Mouse (Mus musculus) midbrain, embryonic 10.5 days (tissue): ENCODE results near the gene Creb5. TPM values are rescaled to one million over a fixed set of nuclear protein-coding genes. Genes with fewer than 3 reads are reported as not detected.

Experiments
- DNase-seq: peaks from one replicate; pipeline ENCODE4 v3.0.0-alpha.2; 2017; ENCODE audit warnings: low spot score
- H3K27ac ChIP-seq: fragments of 300-500 bp; sonication (generic); replicated peaks from 2 replicates; pipeline ENCODE4 v1.5.1; 2016; ENCODE audit warnings: mild to moderate bottlenecking
- H3K27me3 ChIP-seq: fragments of 300-500 bp; sonication (generic); 2 replicates; pipeline ENCODE4 v1.6.1; 2016; ENCODE audit warnings: low read depth, mild to moderate bottlenecking; ENCODE audit not compliant: poor library complexity, severe bottlenecking
- H3K36me3 ChIP-seq: fragments of 300-500 bp; sonication (generic); 2 replicates; pipeline ENCODE4 v1.6.1; 2016; ENCODE audit warnings: mild to moderate bottlenecking, moderate library complexity
- H3K4me1 ChIP-seq: fragments of 300-500 bp; sonication (generic); 2 replicates; pipeline ENCODE4 v1.6.1; 2016
- H3K4me3 ChIP-seq: fragments of 300-500 bp; sonication (generic); 2 replicates; pipeline ENCODE4 v1.5.1; 2016; ENCODE audit warnings: mild to moderate bottlenecking, moderate library complexity
- H3K9me3 ChIP-seq: fragments of 300-500 bp; sonication (generic); replicated peaks from 2 replicates; pipeline ENCODE4 v1.6.1; 2016; ENCODE audit warnings: mild to moderate bottlenecking
- WGBS: fragments of 180-500 bp; shearing (Covaris S2); methylation state at CpG from one replicate; pipeline ENCODE4 v1.1.7; 2016; 5-methylcytosine and 5-hydroxymethylcytosine counted together
- polyA plus RNA-seq: library from polyadenylated mRNA; unstranded; fragments of >200 nt; fragmentation: Nextera tagmentation; extraction: Ambion mirVana; gene quantifications from 2 replicates; pipeline ENCODE4 v1.2.1, GENCODE M21; 2016

Gene Creb5
- polyA plus RNA-seq, 1 experiment from 2014 or later = 4.8 TPM

DNA sequence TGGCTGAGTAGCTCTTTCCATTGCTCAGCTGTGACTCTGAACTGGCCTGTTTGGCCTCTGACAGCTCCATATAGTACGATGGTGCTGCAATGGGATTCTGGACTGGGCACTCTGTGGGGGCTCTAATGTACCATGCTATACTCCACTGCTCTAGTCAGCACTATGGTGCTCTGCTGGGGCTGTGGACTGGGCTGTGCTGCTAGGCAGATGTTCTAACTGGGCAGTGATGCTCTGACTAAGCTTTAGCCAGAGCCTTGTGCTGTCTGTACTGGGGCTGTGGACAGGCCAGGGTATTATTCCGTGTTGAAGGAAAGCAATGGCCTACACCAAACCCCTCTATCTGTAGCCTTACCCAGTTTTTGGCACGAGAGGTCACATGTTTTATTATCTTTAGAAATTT lies 316.0 kb downstream of the Creb5 start:
- 71% methylated on average over 3 of the region's 3 CpGs for WGBS
- Histone ChIP-seq H3K27me3 (no peaks in the 10 kb centered on the region), H3K9me3 (0 out of 2 replicates have a peak, but pooled peaks cover 3% of the 10 kb centered on the region), H3K4me1 (peaks cover 7% of the 10 kb centered on the region), H3K27ac (0 out of 2 replicates have a peak overlapping the region, but pooled peaks have one; percentile 33), H3K4me3 (no peak overlapping the region), H3K36me3 (no peaks in the 10 kb centered on the region)
- DNase-seq = no peak

DNA sequence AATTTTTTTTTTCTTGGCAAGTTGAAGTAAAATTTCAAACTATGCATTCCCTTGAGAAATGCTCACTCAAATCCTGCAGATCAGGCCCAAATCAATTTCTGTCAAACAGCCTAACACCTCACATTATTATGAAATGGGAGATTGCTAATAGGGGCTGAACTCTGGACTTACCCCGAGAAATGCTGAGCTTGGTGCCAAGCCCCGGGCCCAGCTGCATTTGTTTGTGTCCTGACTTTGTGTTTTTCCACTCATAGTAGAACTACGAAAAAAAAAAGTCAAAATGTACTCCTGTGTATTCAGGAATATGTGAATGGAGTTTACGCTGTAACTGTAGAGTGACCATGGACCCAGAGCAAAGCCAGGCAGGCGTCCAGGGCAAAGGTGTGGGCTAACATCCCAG lies 316.6 kb downstream of the Creb5 start:
- H3K9me3 ChIP-seq = 0 out of 2 replicates have a peak, but pooled peaks cover 3% of the 10 kb centered on the region
- H3K4me3 ChIP-seq = no peak overlapping the region
- no peaks in the 10 kb centered on the region for H3K27me3 ChIP-seq
- no peaks in the 10 kb centered on the region for H3K36me3 ChIP-seq
- DNase-seq = no peak
- no peak overlapping the region for H3K27ac ChIP-seq
- WGBS = 90% methylated on average over 5 of the region's 5 CpGs
- H3K4me1 ChIP-seq = peaks cover 7% of the 10 kb centered on the region

DNA sequence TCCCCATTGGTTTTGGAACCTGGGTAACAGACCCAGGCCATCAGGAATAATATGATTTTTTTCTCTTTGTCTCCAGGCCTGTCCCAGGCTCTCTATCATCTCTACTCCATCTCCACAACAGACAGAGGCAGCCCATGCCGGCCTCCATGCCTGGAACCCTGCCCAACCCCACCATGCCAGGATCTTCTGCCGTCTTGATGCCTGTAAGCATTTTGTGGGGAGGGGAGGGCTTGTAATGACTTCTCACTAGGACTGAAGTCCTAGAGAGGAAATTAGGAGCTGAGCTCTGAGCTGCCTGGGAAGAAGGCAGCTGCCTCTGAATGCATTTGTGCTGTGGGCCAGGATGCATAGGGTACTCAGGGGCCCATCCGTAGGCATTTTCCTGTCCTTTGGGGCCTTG lies 317.3 kb downstream of the Creb5 start:
- Histone ChIP-seq H3K4me1 (peaks cover 7% of the 10 kb centered on the region), H3K27me3 (no peaks in the 10 kb centered on the region), H3K4me3 (no peak overlapping the region), H3K9me3 (0 out of 2 replicates have a peak, but pooled peaks cover 3% of the 10 kb centered on the region), H3K36me3 (no peaks in the 10 kb centered on the region), H3K27ac (no peak overlapping the region)
- DNase-seq = no peak
- WGBS = 88% methylated on average over 3 of the region's 3 CpGs

DNA sequence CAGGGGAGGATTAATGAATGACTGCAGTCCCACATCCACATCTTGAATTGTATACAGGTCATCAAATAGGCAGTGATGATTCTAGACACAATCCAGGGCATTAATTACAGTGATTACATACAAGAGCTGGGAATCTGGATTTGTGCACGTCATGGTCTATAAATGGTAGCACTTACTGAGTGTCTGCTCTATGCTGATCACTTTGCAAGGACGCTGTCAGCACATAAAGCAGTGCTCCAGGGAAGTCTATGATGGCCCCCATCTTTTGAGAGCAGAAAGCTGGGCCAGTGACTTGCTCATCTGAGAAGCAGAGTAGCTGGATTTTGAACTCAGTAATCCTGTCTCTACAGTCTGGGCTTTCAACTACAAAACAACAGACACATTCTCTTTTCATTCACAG lies 318.1 kb downstream of the Creb5 start:
- no peak overlapping the region for H3K4me3 ChIP-seq
- no peak overlapping the region for H3K27ac ChIP-seq
- no peak for DNase-seq
- H3K36me3 ChIP-seq = no peaks in the 10 kb centered on the region
- H3K27me3 ChIP-seq = no peaks in the 10 kb centered on the region
- 0 out of 2 replicates have a peak, but pooled peaks cover 3% of the 10 kb centered on the region for H3K9me3 ChIP-seq
- WGBS = 89% methylated on average over 2 of the region's 2 CpGs
- H3K4me1 ChIP-seq = peaks cover 7% of the 10 kb centered on the region

DNA sequence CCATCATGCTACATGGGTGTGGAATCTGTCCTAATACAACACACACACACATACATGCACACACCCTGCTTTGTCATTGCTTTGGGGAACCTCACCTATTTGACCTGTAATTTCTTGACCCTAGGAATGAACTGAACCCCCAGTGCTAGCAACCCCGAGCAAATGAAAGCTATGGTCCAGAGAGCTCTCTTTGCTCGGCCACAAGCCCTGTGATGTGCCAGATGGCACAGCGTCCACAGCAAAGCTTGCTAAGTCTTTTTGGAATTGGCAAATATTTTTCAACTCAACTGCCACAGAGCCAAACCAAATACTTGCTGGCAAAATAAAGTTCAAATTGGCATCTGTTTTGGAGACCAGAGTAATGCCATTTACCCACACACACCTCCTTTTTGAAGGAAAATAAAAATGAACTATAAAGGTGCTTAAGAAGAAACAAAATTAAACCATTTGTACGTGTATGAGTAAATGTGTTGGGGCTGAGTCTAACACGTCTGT lies 324.4 kb downstream of the Creb5 start:
- Histone ChIP-seq H3K27ac (no peak overlapping the region), H3K9me3 (no peaks in the 10 kb centered on the region), H3K27me3 (peaks cover 3% of the 10 kb centered on the region; the same call in 1 of the 2 replicates), H3K4me1 (peaks cover 17% of the 10 kb centered on the region), H3K36me3 (no peaks in the 10 kb centered on the region), H3K4me3 (no peak overlapping the region)
- DNase-seq = no peak
- 88% methylated on average over 5 of the region's 5 CpGs for WGBS

DNA sequence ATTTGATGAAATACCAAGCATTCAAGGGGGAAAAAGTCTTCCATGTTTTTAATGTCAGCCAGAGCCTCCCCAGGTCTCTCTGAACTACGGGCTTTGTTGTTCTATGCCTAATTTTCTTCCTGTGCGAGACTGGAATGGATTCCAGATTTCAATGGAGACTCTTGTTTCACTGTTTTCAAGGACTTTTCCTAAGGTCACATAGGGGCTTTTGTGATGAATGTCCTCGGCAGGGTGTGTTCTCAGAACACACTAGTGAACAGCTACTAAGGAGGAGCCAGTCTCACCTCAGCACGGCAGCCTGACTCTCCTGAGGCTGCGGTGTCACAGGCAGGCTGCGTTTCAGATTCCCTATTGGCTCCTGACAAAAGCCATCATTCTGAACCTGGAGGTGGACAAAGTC lies 325.6 kb downstream of the Creb5 start:
- no peak overlapping the region for H3K27ac ChIP-seq

DNA sequence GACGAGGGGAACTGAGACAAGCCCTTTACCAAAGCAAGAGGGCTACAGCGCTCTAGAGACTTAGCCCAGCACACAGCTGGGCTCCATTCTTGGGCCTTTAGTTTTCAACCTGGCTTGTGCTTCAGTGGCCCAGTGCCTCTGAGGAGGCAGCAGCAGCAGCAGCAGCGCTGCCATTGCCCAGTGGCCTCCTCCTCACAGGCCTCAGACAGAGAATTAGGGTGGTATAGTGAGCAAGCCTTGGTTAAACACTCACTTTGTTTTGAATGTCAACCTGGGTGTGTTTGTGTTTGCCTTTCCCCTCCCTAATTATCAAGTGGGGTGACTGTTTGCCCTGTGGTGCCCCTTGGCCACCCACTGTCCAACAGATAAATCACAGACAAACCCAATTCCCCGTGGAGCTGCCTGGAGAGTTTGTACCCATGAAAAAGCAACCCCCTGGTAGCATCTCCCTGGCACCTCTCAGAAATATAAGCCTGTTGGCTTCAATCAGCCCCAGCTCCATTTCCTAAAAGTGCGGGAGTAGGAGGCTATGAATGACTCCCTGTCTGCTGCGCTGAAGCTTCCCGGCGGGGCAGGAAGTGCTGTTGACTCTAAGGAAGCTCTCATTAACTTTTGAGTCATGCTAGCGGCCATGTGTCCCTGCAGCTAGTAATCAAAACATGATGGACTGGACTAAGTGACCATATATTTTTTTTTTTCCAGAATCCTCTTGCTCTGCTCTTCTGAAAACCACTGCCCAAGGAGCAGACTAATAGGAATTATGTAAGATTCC lies 328.6 kb downstream of the Creb5 start:
- Histone ChIP-seq H3K4me3 (no peak overlapping the region), H3K27ac (no peak overlapping the region), H3K4me1 (peaks cover 25% of the 10 kb centered on the region), H3K36me3 (no peaks in the 10 kb centered on the region), H3K9me3 (no peaks in the 10 kb centered on the region), H3K27me3 (peaks cover 20% of the 10 kb centered on the region)
- DNase-seq = no peak
- 64% methylated on average over 9 of the region's 9 CpGs for WGBS

More for the DNA sequence above, 325.6 kb downstream of the Creb5 start:
- Histone ChIP-seq H3K4me3 (no peak overlapping the region), H3K4me1 (peaks cover 20% of the 10 kb centered on the region), H3K27me3 (peaks cover 9% of the 10 kb centered on the region), H3K9me3 (no peaks in the 10 kb centered on the region), H3K36me3 (no peaks in the 10 kb centered on the region)
- WGBS = 70% methylated on average over 6 of the region's 6 CpGs
- DNase-seq = no peak

DNA sequence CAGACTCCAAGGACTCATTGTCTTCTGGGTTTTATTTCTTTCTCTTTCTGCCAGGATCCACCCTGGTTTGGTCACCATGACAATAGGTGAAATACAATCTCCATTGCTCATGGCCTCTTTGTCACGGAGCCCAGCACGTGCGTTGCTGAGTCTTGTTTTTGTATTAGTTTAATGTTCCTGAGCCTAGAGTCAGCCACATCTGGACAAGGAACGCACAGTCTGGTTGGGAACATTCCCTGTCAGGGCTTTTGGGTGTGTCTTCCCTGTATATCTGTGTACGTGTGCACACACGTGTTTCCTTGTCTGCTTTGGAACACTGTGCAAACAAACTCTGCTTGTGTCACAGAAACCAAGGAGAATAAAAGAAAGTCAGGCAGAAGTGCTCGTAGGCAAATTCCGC lies 331.1 kb downstream of the Creb5 start:
- H3K27ac ChIP-seq = no peak overlapping the region
- H3K36me3 ChIP-seq = no peaks in the 10 kb centered on the region
- DNase-seq = no peak
- H3K27me3 ChIP-seq = peaks cover 41% of the 10 kb centered on the region
- WGBS = 76% methylated on average over 8 of the region's 8 CpGs
- H3K4me1 ChIP-seq = peaks cover 23% of the 10 kb centered on the region
- no peak overlapping the region for H3K4me3 ChIP-seq
- no peaks in the 10 kb centered on the region for H3K9me3 ChIP-seq

DNA sequence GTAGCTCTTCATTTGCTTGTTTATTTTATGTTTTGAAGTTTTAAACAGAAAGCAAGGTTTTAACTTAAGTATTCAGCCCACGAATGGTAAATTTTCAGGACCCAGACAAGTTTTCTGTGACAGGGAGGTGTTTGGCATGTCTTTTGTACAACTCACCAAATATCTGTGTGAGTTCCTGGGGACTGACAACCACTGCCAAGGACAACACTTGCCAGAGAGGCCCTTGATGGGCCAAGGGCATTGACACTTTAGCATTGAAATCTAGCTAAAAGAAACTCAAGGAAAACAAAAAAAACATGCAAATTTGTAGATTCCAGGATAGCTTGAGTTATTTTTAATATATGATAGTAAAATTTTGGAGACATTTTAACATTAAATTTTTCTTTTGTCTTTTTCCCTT lies 332.6 kb downstream of the Creb5 start:
- no peaks in the 10 kb centered on the region for H3K36me3 ChIP-seq
- no peak overlapping the region for H3K27ac ChIP-seq
- no peak overlapping the region for H3K4me3 ChIP-seq
- WGBS = 80% methylated on average over 1 of the region's 1 CpGs
- peaks cover 49% of the 10 kb centered on the region for H3K27me3 ChIP-seq
- H3K4me1 ChIP-seq = peaks cover 38% of the 10 kb centered on the region
- no peaks in the 10 kb centered on the region for H3K9me3 ChIP-seq
- DNase-seq = no peak

DNA sequence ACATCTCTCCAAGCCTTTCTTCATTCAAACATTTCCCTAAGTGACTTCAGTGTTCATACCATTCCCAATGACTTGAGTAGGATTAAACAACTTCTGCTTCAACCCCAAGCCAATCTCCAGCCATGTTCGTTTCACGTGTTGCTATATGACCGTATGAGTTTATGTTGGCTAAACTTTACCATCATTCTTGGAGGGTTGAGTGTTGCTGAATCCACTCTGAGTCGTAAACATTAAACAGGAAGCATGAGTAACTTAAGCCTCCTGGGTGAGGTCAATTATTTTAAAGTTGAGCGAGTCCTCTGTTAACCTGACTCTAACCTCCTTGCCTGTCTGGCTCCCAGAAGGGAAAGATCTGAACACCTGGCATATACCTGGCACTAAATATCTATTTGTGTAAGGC lies 334.2 kb downstream of the Creb5 start:
- no peak overlapping the region for H3K27ac ChIP-seq
- no peak overlapping the region for H3K4me3 ChIP-seq
- no peak for DNase-seq
- 87% methylated on average over 5 of the region's 5 CpGs for WGBS
- H3K9me3 ChIP-seq = no peaks in the 10 kb centered on the region
- peaks cover 44% of the 10 kb centered on the region for H3K4me1 ChIP-seq
- no peaks in the 10 kb centered on the region for H3K36me3 ChIP-seq
- peaks cover 55% of the 10 kb centered on the region for H3K27me3 ChIP-seq

DNA sequence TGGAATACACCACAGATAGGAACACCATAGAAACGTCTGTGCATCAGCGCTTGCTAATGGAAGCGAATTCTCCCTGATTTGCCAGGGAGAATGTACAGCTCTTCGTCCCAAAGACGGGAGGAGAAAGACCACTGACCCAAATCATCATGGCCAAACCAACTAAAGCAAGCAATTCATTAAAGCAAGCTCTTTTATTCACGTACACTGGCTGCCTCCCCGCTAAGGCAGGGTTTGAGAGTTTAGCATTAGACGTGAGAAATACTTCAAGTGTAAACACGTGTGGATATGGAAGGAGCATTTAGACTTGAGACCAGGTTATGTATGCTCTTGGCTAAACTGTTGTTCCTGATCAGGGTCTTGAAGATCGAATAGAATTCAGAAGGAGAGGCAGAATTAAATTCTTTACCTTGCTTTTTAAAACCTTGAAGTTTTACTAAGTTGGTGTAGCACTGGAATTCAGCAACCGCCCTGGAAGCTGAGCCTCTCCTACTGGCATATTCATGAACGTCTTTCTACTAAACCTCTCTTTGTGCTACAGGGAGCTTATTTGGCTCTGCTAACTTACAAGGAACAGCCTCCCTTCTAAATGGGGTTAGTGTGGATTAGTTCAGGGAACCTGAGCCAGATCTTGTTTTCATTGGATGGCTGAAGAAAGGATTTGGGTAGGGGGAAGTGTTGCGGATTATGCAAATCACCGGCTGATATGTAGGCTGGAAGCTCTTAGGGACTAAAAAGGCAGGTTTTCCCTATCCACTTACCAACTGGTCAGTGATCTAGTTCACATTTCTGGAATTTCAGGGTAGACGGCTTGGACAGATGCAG lies 337.6 kb downstream of the Creb5 start:
- peak overlapping the region; percentile 80 for H3K27ac ChIP-seq
- peak; percentile 58 for DNase-seq
- H3K27me3 ChIP-seq = peaks cover 75% of the 10 kb centered on the region
- H3K9me3 ChIP-seq = no peaks in the 10 kb centered on the region
- no peaks in the 10 kb centered on the region for H3K36me3 ChIP-seq
- 13% methylated on average over 15 of the region's 15 CpGs for WGBS
- peak overlapping the region; percentile 18; the same call in 1 of the 2 replicates for H3K4me3 ChIP-seq
- peaks cover 35% of the 10 kb centered on the region for H3K4me1 ChIP-seq

DNA sequence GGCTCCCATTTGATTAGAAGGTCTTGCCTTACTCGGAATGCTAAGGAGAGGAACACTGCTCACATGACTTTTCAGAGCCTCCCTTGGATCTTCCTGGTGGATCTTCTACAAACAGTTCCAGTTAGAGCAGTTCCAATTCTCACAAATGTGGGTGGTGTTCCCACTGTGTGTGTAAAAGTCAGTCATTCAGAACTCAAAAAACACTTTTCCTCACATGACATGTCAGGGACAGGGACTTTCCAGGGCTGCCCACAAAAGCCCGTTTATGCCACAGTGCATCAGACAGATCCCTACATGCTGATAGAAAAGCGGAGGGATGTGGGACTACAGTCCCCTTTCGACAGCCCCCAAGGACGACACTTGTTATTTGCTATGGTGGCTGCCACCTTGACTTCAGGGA lies 339.0 kb downstream of the Creb5 start:
- H3K27me3 ChIP-seq = peaks cover 79% of the 10 kb centered on the region
- H3K36me3 ChIP-seq = no peaks in the 10 kb centered on the region
- H3K4me1 ChIP-seq = peaks cover 35% of the 10 kb centered on the region
- WGBS = 81% methylated on average over 5 of the region's 5 CpGs
- H3K9me3 ChIP-seq = no peaks in the 10 kb centered on the region
- H3K27ac ChIP-seq = 0 out of 2 replicates have a peak overlapping the region, but pooled peaks have one; percentile 80
- DNase-seq = no peak
- no peak overlapping the region for H3K4me3 ChIP-seq

DNA sequence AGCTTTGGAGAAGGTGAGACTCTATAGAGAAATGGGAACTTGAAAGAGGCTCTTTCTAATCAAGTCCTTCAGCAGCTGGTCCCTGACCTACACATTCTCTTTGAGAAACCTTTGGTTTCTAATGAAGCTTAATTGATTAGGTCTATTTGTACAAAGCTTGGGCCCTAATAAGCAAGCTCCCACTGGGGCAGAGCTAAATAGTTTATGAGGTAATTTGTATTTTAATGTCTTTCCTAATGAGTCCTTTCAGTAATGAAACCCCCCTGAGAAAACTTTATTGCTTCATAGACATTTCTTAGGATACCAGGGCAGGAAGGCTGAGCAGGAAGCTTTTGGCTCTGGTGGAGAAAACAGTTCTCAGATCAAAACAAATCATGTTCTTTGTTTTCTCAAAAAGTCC lies 341.6 kb downstream of the Creb5 start:
- no peak overlapping the region for H3K27ac ChIP-seq
- H3K4me3 ChIP-seq = no peak overlapping the region
- H3K9me3 ChIP-seq = no peaks in the 10 kb centered on the region
- peaks cover 60% of the 10 kb centered on the region for H3K27me3 ChIP-seq
- H3K4me1 ChIP-seq = peaks cover 22% of the 10 kb centered on the region
- no peak for DNase-seq
- no peaks in the 10 kb centered on the region for H3K36me3 ChIP-seq
